Mouse (Mus musculus) mature B cell (primary cell): Measurements from ENCODE around the gene Cstf2.

Source experiments
- in situ Hi-C: fragments of 300-500 bp; cut with MboI; formaldehyde crosslinking; loops from 2 replicates; pipeline ENCODE4 v1.14.3; 2019

Cstf2 gene

DNA sequence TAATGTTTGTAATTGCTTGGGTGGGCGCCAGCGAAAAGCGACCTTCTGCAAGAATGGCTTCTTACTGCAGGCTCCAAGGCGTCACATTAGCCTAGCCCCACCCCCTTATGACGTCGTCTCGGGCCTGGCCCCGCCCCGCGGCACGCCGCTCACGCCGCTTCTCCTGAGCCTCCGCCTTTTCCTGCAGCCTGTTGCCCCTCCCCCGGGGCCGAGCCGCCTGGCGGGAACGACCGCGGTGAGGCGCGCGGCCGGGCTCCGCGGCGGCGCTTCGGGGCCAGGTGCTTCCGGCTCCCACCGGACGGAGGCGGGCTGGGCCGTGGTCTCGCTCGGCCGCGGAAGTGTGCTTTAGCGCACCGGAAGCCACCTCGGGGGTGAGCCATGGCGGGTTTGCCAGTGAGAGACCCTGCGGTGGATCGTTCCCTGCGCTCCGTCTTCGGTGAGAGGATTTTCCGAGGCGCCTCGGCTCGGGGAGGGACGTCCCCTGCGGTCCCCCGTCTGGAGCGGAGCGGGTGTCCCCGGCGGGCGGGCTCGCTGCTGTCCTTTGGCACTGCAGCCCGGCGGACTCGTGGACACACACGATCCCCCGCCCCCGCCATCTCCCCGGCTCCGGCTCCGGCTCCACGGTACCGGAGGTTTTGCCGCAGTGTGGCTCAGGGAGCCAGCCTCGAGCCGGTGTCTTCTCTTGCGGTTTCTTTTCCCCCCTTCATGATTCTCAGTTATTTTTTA is at the start of gene Cstf2:
Cstf2 (plus strand) TSS at position 201 of the 726 bp plus-strand sequence.
- in situ Hi-C loops: no loop called here

DNA sequence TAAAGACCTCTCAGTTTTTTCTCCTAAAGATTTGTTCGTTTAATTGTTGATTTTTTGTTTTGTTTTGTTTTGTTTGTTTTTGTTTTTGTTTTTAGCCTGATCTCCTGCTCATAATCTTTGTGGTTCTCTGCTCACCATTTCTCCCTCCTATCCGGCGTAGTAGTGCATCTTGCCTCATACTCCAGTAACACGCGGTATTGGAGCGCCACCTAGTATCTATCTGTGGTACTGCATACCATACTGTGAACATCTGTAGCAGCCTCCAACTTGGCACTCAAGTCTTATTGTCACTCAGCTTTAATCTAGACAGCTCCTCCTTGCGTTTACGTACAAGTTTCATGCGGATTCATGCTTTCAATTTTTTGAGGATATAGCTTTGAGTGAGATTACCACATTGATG is 40.0 kb upstream of the Cstf2 start:
- in situ Hi-C loops: no loop called here

DNA sequence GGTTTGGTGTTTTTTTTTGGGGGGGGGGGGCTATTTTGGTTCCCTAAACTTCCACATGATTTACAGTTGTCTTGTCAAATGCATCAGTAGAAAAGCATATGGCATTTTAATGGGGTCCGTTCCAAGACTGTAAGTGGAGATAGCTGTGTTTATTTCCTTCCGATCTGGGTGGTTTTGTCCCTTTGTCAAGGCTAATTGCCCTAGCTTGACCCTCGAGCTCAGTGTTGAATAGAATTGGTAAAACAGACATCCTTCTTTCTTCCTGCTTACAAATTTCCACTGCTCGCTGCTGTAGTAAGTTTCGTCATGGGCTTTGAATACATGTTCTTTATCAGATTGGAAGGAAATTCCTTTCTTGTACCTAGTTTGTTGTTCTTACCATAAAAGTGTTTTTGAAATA is 38.3 kb upstream of the Cstf2 start:
- in situ Hi-C loops: no loop called here

DNA sequence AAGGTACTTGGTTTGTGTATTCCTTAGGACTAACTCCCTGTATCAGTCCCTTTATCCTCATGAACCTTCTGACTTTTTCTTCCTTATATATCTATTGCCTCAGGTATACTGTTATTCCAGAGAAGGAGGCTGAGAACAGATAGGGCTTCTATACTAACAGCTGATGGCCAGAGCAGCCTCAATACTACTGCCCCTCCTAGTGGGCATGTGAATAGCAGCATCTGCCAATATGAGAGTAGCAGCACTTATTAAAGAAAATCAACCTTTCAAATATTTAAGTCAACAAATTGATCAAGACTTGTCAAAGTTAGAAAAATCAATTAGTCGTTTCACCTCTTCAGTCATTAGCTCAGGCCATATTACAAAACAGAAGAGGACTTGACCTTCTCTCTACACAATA is 10.0 kb upstream of the Cstf2 start:
- in situ Hi-C loops: no loop called here

DNA sequence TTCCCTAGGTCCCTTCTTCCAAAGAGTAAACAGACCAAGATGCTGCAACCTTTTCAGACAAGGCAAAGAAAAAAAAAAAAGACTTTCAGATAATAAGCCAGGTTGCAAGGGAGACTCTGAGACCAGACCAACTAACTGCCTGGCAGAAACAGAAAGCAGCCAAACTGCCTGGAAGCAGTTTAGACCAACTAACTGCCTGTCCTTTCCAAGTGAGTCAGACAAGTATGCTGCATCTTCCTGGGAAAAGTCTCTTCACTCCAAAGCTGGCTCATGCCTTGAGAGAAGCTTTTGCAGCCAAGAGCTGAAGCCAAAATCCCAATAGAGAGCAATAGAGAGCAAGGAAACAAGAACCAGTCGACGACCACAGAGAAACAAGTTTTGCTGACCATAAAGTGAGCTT is 2.1 kb upstream of the Cstf2 start:
- in situ Hi-C loops: no loop called here

DNA sequence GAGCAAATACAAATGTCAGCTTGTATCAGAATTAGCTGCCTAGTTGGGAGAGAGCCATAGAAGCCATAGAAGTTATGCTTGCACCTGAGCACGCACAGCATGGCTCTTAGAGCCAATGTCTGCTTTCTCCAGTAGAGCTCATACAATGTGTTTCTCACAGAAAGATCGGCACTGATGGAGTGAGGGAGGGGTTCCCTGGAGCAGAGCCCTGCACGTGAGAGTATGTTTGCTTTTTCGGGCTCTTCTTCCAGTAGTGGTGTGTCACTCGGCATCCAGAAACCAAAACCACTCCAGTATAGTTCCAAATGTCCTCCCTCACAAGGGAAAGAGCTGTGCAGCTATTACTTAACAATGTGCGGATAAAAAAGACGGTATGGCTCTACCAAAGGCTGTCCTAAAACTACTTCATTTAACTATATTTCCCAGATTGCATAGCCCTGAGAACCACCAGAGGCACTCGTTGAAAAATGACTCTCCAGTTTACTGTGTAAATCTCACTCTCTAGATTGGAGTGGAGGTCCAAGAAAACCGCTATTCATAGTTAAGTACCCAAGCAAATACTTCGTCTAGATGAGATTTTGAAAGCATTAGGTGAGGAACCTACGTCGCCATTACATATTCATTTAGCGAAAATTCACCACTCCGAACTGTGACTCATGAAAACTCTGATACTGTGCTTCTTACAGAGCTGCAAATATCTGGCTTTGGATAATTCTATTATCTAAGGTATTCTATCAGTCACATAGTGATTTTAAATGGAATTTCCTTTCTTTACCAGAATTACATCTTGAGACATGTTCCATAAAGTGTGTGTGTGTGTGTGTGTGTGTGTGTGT is 729 bp upstream of the Cstf2 start:
- in situ Hi-C loops: no loop called here

DNA sequence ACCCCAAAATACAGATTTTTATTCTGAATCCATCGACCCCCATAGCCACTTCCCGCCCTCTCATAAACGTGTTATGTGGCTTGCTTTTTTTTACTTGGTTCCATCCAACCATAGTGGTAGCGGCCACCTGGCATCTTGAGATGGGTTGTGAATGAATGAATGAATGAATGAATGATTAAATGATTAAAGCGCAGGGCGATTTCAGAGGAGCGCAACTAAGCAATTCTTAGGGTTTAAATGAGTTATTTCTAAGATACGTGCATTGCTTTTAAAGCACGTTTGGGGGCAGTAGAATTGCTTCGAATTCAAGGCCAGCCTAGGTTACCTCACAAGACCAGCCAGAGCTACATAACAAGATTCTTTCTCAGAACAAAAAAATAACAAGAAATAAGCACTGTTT is 777 bp downstream of the Cstf2 start:
- in situ Hi-C loops: no loop called here

DNA sequence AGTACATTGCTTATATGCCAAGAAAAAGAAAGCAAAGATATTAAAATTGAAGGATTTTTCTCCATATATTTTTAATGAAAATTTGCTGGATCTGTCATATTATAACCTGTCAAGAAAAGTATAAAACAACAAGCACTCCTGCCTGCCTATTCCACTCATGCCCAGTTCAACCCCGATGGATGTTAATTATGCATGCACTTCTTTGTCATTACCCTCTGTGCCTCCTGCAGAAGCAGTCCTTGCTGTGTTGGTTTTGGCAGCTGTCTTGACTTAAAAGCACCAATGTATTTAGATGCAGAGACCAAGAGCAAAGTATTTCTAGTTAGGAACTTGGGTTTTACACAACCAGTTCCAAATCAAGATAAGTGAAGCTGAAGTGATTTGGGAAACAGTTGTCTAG is 26.5 kb downstream of the Cstf2 start:
- in situ Hi-C loops: no loop called here

DNA sequence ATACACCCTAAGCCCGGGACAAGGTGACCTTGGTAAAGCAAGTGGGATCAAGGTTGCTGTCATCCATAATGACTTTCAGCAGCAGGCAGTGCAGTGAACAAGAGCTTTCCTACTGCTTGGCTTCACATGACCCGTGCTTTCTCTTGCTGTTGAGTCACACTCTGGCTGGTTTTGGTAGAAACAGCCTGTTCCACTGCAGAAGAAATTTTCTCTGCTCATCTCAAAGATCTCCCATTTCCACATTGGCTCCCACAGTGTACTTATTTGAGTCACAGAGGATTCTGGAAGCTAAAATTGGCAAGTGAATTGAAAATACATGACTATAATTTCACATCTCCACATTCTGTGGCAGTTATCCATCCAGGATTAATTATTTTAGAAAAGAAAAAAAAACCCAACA is 43.7 kb downstream of the Cstf2 start:
- in situ Hi-C loops: no loop called here

DNA sequence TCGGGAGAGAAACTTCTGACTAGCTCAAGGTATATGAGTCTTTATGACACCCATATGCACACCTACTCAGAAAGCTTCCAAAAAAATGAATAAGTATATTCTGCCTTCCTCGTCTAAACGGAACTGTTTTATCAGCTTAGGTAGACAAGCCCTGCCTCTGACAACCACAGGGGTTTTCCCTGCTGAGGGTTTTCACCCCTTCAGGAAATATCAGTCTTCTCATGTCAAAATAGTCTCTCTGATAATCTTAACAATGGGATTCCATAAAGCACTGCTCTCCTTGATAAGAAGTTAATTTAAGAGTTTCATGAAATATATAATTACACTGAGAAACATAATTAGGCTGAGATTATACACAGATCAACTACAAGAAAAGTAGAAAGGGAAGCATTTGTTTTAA is 52.8 kb downstream of the Cstf2 start:
- in situ Hi-C loops: no loop called here

DNA sequence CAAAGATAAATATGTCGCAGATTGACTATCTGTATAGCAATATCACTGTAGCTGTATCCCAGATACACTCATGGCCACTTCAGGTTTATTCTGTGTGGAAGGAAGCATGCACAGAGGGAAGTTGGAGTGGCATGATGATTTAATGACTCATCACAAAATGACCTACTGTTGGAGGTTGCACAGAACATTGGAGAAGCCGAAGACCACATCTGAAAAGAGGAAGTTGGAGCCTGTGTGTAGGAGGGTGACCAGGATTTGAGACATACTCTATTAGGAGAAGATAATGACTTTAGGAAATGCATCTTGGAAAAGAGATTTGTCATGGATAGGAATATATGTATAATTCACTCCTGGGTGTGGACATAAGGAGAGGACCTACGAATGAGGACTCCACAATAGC is 57.4 kb downstream of the Cstf2 start:
- in situ Hi-C loops: no loop called here

DNA sequence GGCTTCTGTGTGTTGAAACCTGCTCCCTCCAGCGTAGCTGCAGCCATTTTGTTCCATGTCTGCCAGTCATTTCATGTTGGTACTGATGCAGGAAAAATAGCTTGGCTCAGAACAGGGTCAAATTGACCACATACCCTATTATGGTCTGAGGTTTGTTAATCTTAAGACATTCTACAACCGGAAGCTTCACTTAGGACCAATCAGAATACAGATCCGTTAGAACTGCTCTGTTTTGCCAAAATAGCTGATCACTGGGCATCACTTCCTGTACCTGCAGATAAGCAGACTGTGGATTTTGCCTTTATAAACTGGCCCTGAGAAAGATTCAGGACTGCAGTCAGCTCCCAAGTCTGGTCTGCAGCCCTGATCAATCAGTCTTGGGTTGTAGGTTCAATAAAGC is 69.6 kb downstream of the Cstf2 start:
- in situ Hi-C loops: no loop called here

DNA sequence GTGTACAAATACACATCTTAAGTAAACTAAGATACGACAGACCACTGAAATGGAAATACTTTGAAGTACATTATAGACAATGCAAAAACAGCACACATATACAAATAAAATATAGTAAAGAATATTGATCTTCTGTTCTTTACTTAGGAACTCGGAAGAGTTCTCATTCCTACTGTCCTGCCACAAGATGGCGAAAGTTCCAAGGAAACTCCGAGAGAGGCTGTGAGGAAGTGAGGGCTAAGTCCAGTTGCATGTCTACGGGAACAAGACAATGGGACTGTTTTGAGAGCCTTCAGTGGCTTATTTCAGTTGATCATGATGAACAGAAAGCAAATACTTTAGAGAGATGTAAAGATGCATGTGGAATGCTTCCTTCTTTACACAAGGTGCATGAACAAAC is 73.3 kb downstream of the Cstf2 start:
- in situ Hi-C loops: no loop called here

DNA sequence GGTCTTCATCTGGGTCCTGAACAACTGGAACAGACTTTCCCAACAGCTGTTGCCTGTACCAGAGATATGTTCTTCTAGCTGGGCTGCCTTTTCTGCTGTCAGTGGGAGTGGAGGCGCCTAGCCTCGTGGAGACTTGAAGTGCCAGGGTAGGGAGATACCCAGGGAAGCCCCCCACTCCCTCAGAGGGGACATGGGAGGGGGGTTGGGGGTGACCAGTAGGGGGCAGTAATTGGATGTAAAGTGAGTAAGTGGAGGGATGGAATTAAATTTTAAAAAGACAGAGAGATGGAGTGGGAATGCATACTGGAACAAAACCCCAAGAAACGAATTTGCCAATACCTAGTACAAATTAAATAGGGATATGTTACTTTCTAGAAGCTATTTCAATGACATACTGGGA is 74.8 kb downstream of the Cstf2 start:
- in situ Hi-C loops: no loop called here
